Mouse (Mus musculus): ENCODE measurements around the gene Eloa.
A peak's percentile ranks its signal among the peaks of the same experiment; 100 is the strongest.

Gene Eloa

GRCm38 (mm10) chr4:136030968-136031909 is 9.7 kb upstream of the Eloa start:
- DNase-seq (ENCODE audit: low read depth, low spot score): no peak

- DNase-seq (ENCODE audit: low read depth, low spot score): no peak
Measured at GRCm38 (mm10) chr4:136028689-136029088, 7.1 kb upstream of the Eloa start.

GRCm38 (mm10) chr4:136028132-136028564 is 6.6 kb upstream of the Eloa start:
- DNase-seq (ENCODE audit: low read depth, low spot score): no peak

GRCm38 (mm10) chr4:136027416-136028131 is 6.0 kb upstream of the Eloa start:
- DNase-seq (ENCODE audit: low read depth, low spot score): no peak

- no peak for DNase-seq (ENCODE audit: low read depth, low spot score)
Measured at GRCm38 (mm10) chr4:136025350-136025749, 3.8 kb upstream of the Eloa start.

GRCm38 (mm10) chr4:136022924-136023323 is 1.4 kb upstream of the Eloa start:
- DNase-seq (ENCODE audit: low read depth, low spot score): no peak

GRCm38 (mm10) chr4:136020743-136021548 is 617 bp downstream of the Eloa start:
- no peak for DNase-seq (ENCODE audit: low read depth, low spot score)

- DNase-seq (ENCODE audit: low read depth, low spot score): no peak
Measured at GRCm38 (mm10) chr4:136016059-136016602, 5.4 kb downstream of the Eloa start.

GRCm38 (mm10) chr4:136010586-136010985 is 11.0 kb downstream of the Eloa start:
- no peak for DNase-seq (ENCODE audit: low read depth, low spot score)

- no peak for DNase-seq (ENCODE audit: low read depth, low spot score)
Measured at GRCm38 (mm10) chr4:136008782-136009447, 12.6 kb downstream of the Eloa start.

- DNase-seq (ENCODE audit: low read depth, low spot score): no peak
Measured at GRCm38 (mm10) chr4:136006821-136007220, 14.7 kb downstream of the Eloa start.

- DNase-seq (ENCODE audit: low read depth, low spot score): no peak
Measured at GRCm38 (mm10) chr4:136004921-136005320, 16.6 kb downstream of the Eloa start.

- no peak for DNase-seq (ENCODE audit: low read depth, low spot score)
Measured at GRCm38 (mm10) chr4:136004107-136004675, 17.4 kb downstream of the Eloa start.

- no peak for DNase-seq (ENCODE audit: low read depth, low spot score)
Measured at GRCm38 (mm10) chr4:135995118-135995517, 26.4 kb downstream of the Eloa start.

GRCm38 (mm10) chr4:135993941-135994340 is 27.6 kb downstream of the Eloa start:
- DNase-seq (ENCODE audit: low read depth, low spot score): no peak

GRCm38 (mm10) chr4:135987714-135988113 is 33.8 kb downstream of the Eloa start:
- no peak for DNase-seq (ENCODE audit: low read depth, low spot score)

- peak; percentile 96 for DNase-seq (ENCODE audit: low read depth, low spot score)
Measured at GRCm38 (mm10) chr4:135986943-135987710, 34.4 kb downstream of the Eloa start, which contains the start of gene Pithd1. Gene Pithd1, minus strand, starts transcription at chr4:135987264.

- no peak for DNase-seq (ENCODE audit: low read depth, low spot score)
Measured at GRCm38 (mm10) chr4:135986301-135986942, 35.1 kb downstream of the Eloa start.

- no peak for DNase-seq (ENCODE audit: low read depth, low spot score)
Measured at GRCm38 (mm10) chr4:135985769-135986168, 35.8 kb downstream of the Eloa start.

Measured in forelimb bud, embryonic 11.5 days (tissue).